Mouse (Mus musculus): ENCODE data around the gene Ubap1l. TPM values are rescaled to one million over a fixed set of nuclear protein-coding genes. Genes with fewer than 3 reads are reported as not detected.

The Ubap1l gene
- total and polyA plus RNA-seq, 3 experiments = 0.13 TPM; not detected in 2

DNA sequence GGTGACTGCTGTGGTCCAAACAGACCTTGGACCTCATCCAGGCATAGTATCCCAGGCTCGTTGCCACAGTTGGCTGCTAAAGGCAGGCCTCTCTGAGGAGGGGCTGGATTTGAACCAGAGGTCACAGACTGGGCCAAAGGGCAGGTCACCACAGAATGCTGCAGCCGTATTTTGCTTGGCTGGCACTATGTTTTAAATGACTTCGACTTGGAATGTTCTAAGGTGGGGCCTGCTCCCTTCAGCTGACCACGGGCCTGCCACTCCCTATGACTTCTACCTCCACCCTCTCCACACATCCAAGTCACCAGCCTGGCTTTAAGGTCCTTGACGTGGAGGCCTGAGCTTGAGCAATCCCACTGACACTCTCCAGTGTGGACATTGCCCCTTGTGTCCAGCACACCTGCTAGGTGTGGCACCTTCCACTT lies 48.0 kb downstream of the Ubap1l start:
- no peak overlapping the region for H3K9ac ChIP-seq (ENCODE audit: insufficient read depth, low read depth)
- no peak overlapping the region for H3K27ac ChIP-seq (ENCODE audit: insufficient read depth, low read depth)
- no peak for DNase-seq (ENCODE audit: extremely low read depth)
- no peak for TF ChIP-seq NRF1 (IDR thresholded peaks at IDR 0.05; ENCODE audit: low read depth, low read length)
- TF ChIP-seq TCF12 (IDR thresholded peaks at IDR 0.05; ENCODE audit: low read depth, low read length) = no peak
- TF ChIP-seq JUN (IDR thresholded peaks at IDR 0.05; ENCODE audit: insufficient read depth, low read depth, low read length) = no peak
- TF ChIP-seq UBTF (IDR thresholded peaks at IDR 0.05; ENCODE audit: low read depth, low read length) = no peak
- TF ChIP-seq MAX (IDR thresholded peaks at IDR 0.05; ENCODE audit: low read length) = no peak
- TF ChIP-seq TBP (conservative IDR thresholded peaks at IDR 0.05; ENCODE audit: low read depth, low read length) = no peak
- no peak for TF ChIP-seq CHD2 (IDR thresholded peaks at IDR 0.05; ENCODE audit: low read length)
- H3K4me3 ChIP-seq (replicated peaks in 1 of 3; ENCODE audit: low read depth in 2 of 3, low read length in 2 of 3, poor library complexity in 1 of 3) = no peak overlapping the region
- in situ Hi-C loops (cut with MboI; ENCODE audit: low pct_ligation_motif_present, low pct_unique_long_range_greater_than_20kb, low sequenced_read_pairs) (no loop called here), dilution Hi-C loops (cut with MboI; ENCODE audit: extremely low pct_ligation_motif_present, extremely low pct_unique_long_range_greater_than_20kb, low sequenced_read_pairs) (no loop called here)
- no peaks in the 10 kb centered on the region for H3K9me3 ChIP-seq (replicated peaks; ENCODE audit: low read length)
- no peak overlapping the region for H3K4me2 ChIP-seq (ENCODE audit: insufficient read depth, low read depth, poor library complexity, severe bottlenecking)
- no peaks in the 10 kb centered on the region for H3K36me3 ChIP-seq (replicated peaks in 1 of 2; ENCODE audit: control insufficient read depth in 1 of 2, insufficient read depth in 1 of 2, low read length in 1 of 2)
- no peaks in the 10 kb centered on the region; a peak in 1 of 4 replicates for H3K4me1 ChIP-seq (ENCODE audit: control insufficient read depth in 1 of 2, insufficient read depth in 2 of 2)
- H3K79me2 ChIP-seq (replicated peaks; ENCODE audit: control insufficient read depth, extremely low read depth, insufficient read depth, poor library complexity, severe bottlenecking) = no peaks in the 10 kb centered on the region
- peaks cover 3% of the 10 kb centered on the region for H3K27me3 ChIP-seq (replicated peaks)

- DNase-seq (ENCODE audit: extremely low read depth) = no peak
- no peaks in the 10 kb centered on the region; a peak in 1 of 4 replicates for H3K4me1 ChIP-seq (ENCODE audit: control insufficient read depth in 1 of 2, insufficient read depth in 2 of 2)
- H3K4me2 ChIP-seq (ENCODE audit: insufficient read depth, low read depth, poor library complexity, severe bottlenecking) = no peak overlapping the region
- no peaks in the 10 kb centered on the region for H3K79me2 ChIP-seq (replicated peaks; ENCODE audit: control insufficient read depth, extremely low read depth, insufficient read depth, poor library complexity, severe bottlenecking)
- no peaks in the 10 kb centered on the region for H3K36me3 ChIP-seq (replicated peaks in 1 of 2; ENCODE audit: control insufficient read depth in 1 of 2, insufficient read depth in 1 of 2, low read length in 1 of 2)
- peaks cover 3% of the 10 kb centered on the region for H3K27me3 ChIP-seq (replicated peaks)
- TF ChIP-seq ZKSCAN1 (IDR thresholded peaks at IDR 0.05; ENCODE audit: borderline replicate concordance, low read depth, low read length) (no peak), RCOR1 (conservative IDR thresholded peaks at IDR 0.05; ENCODE audit: low read depth, low read length) (no peak), CHD1 (IDR thresholded peaks at IDR 0.05; ENCODE audit: low read depth, low read length) (no peak), KAT2A (IDR thresholded peaks at IDR 0.05; ENCODE audit: insufficient replicate concordance, low read length) (no peak), ZMIZ1 (IDR thresholded peaks at IDR 0.05; ENCODE audit: low read depth, low read length) (no peak), POLR2A (IDR thresholded peaks at IDR 0.05; ENCODE audit: low read depth, low read length) (no peak), JUND (conservative IDR thresholded peaks at IDR 0.05; ENCODE audit: low read depth, low read length) (no peak), UBTF (IDR thresholded peaks at IDR 0.05; ENCODE audit: low read depth, low read length) (no peak), CHD2 (IDR thresholded peaks at IDR 0.05; ENCODE audit: low read length) (no peak), BHLHE40 (IDR thresholded peaks at IDR 0.05; ENCODE audit: low read depth, low read length) (no peak), MEF2A (IDR thresholded peaks at IDR 0.05; ENCODE audit: borderline replicate concordance, low read depth, low read length) (no peak), ETS1 (conservative IDR thresholded peaks at IDR 0.05; ENCODE audit: low read depth, low read length) (no peak), RAD21 (IDR thresholded peaks at IDR 0.05; ENCODE audit: low read depth, low read length) (no peak), PAX5 (IDR thresholded peaks at IDR 0.05; ENCODE audit: low read length) (no peak), MAFK (IDR thresholded peaks at IDR 0.05; ENCODE audit: insufficient replicate concordance, low read length) (no peak), SMC3 (IDR thresholded peaks at IDR 0.05; ENCODE audit: low read depth, low read length) (no peak), GABPA (IDR thresholded peaks at IDR 0.05; ENCODE audit: insufficient replicate concordance, low read depth, low read length) (no peak), SIN3A (IDR thresholded peaks at IDR 0.05; ENCODE audit: low read length) (no peak)
- no peak overlapping the region for H3K27ac ChIP-seq (ENCODE audit: insufficient read depth, low read depth)
- dilution Hi-C loops (cut with MboI; ENCODE audit: extremely low pct_ligation_motif_present, extremely low pct_unique_long_range_greater_than_20kb, low sequenced_read_pairs) (no loop called here), in situ Hi-C loops (cut with MboI; ENCODE audit: low pct_ligation_motif_present, low pct_unique_long_range_greater_than_20kb, low sequenced_read_pairs) (no loop called here)
- H3K4me3 ChIP-seq (replicated peaks in 1 of 3; ENCODE audit: low read depth in 2 of 3, low read length in 2 of 3, poor library complexity in 1 of 3) = no peak overlapping the region
- H3K9me3 ChIP-seq (replicated peaks; ENCODE audit: low read length) = no peaks in the 10 kb centered on the region
- no peak overlapping the region for H3K9ac ChIP-seq (ENCODE audit: insufficient read depth, low read depth)
These were observed 49.5 kb downstream of the Ubap1l start for GRCm38 (mm10) chr9:65410378-65410777.

All from CH12.LX (cell line).